Mouse (Mus musculus): ENCODE results near the gene Tacc2.

DNA sequence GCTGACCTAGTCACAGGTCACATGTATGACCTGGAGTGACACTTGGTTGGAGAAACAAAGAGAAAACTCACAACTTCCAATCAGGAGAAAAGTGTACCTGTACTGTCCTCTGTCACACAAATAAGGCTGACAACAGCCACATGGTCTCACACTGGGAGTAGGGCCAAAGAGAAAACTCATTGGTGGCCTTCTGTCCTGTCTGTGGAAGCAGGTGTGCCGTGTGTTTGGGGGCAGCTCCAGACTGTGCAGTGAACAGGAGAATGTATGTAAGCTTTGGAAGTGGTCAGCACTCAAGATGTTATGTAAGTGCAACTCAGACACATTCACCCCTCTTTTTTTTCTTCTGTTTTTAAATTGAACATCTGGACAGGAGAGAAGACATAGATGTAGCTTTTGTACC is 124.1 kb downstream of the Tacc2 start:
- TF ChIP-seq POLR2A (IDR thresholded peaks at IDR 0.05; ENCODE audit: extremely low read depth, insufficient read depth, low read length) (no peak), CTCF (IDR thresholded peaks at IDR 0.05; ENCODE audit: low read depth, low read length) (no peak)

Data from liver, adult 2 months (tissue).